Mouse (Mus musculus) midbrain, embryonic 10.5 days (tissue): ENCODE results near the gene Rcan2. TPM values are rescaled to one million over a fixed set of nuclear protein-coding genes. Genes with fewer than 3 reads are reported as not detected.
"Not testable (repeated sequence)": the region's sequence is repeated elsewhere in the genome, so short reads cannot be mapped to it uniquely, and the experiment has no call there.

Experiments
- DNase-seq: peaks from one replicate; pipeline ENCODE4 v3.0.0-alpha.2; 2017; ENCODE audit warnings: low spot score
- H3K27ac ChIP-seq: fragments of 300-500 bp; sonication (generic); replicated peaks from 2 replicates; pipeline ENCODE4 v1.5.1; 2016; ENCODE audit warnings: mild to moderate bottlenecking
- H3K27me3 ChIP-seq: fragments of 300-500 bp; sonication (generic); 2 replicates; pipeline ENCODE4 v1.6.1; 2016; ENCODE audit warnings: low read depth, mild to moderate bottlenecking; ENCODE audit not compliant: poor library complexity, severe bottlenecking
- H3K36me3 ChIP-seq: fragments of 300-500 bp; sonication (generic); 2 replicates; pipeline ENCODE4 v1.6.1; 2016; ENCODE audit warnings: mild to moderate bottlenecking, moderate library complexity
- H3K4me1 ChIP-seq: fragments of 300-500 bp; sonication (generic); 2 replicates; pipeline ENCODE4 v1.6.1; 2016
- H3K4me3 ChIP-seq: fragments of 300-500 bp; sonication (generic); 2 replicates; pipeline ENCODE4 v1.5.1; 2016; ENCODE audit warnings: mild to moderate bottlenecking, moderate library complexity
- H3K9me3 ChIP-seq: fragments of 300-500 bp; sonication (generic); replicated peaks from 2 replicates; pipeline ENCODE4 v1.6.1; 2016; ENCODE audit warnings: mild to moderate bottlenecking
- WGBS: fragments of 180-500 bp; shearing (Covaris S2); methylation state at CpG from one replicate; pipeline ENCODE4 v1.1.7; 2016; 5-methylcytosine and 5-hydroxymethylcytosine counted together
- polyA plus RNA-seq: library from polyadenylated mRNA; unstranded; fragments of >200 nt; fragmentation: Nextera tagmentation; extraction: Ambion mirVana; gene quantifications from 2 replicates; pipeline ENCODE4 v1.2.1, GENCODE M21; 2016

Gene Rcan2
- polyA plus RNA-seq, 1 experiment from 2014 or later = 5.6 TPM

DNA sequence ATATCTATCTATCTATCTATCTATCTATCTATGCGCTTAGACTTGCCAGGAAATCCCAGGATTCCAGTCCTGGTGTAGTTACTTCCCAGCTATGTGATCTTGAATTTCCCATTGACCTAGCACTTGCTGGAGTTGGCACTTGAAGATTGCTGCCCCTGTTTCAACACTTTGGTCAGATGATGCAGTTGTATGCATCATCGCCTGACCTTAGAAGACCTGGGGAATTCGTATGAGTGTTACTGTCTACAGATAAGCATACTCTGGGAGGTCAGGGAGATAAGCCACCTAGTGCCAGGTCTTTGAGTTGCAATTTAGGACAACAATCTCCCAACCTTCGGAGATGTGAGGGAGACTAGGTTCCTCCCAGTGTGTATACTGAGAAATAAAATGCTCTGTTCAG, 5.7 kb downstream of the Rcan2 start:
- peaks cover 5% of the 10 kb centered on the region for H3K4me1 ChIP-seq
- H3K9me3 ChIP-seq = no peaks in the 10 kb centered on the region
- WGBS = 77% methylated on average over 4 of the region's 4 CpGs
- H3K4me3 ChIP-seq = no peak overlapping the region
- H3K27me3 ChIP-seq = peaks cover 20% of the 10 kb centered on the region
- DNase-seq = no peak
- H3K36me3 ChIP-seq = no peaks in the 10 kb centered on the region
- H3K27ac ChIP-seq = no peak overlapping the region

DNA sequence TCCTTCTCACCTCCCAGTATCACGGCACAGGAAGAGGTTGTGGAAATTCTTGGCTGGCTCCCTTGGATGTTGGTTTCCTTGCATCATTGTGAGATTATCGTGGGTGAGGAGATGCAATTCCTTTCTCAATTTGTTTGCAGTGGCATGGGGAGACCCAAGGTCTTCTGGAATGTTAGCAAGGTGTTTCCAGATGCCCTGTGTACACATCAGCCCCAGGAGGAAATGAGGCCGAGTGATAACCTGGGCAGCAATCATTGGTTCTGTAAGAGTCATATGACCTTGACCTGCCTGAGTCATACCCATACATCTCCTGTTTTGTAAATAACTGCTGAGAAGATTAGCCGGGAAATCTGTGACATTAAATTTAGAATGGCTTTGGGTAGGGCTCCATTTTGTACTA, 10.3 kb downstream of the Rcan2 start:
- DNase-seq = no peak
- H3K9me3 ChIP-seq = no peaks in the 10 kb centered on the region
- H3K36me3 ChIP-seq = no peaks in the 10 kb centered on the region
- no peaks in the 10 kb centered on the region for H3K27me3 ChIP-seq
- H3K4me1 ChIP-seq = no peaks in the 10 kb centered on the region
- WGBS = 81% methylated on average over 4 of the region's 4 CpGs
- H3K27ac ChIP-seq = no peak overlapping the region
- H3K4me3 ChIP-seq = no peak overlapping the region

DNA sequence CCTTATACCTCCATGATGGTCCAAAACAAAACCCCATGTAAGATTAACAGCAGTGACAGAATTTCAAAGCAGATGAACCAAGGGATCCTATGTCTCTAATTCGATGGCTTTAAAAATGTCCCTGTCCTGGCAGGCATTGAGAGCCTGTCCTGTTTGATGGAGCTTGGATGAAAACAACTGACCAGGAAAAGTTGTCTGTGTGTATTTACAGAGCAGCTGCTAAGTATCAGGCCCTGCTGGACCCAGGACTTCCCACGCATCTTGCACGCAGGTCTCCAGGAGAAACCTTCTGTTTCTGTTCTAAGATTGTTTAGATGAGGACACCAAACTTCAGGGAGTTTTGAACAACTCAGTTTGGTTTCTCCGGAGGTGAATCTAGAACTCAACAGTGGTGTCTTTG, 14.2 kb downstream of the Rcan2 start:
- no peaks in the 10 kb centered on the region for H3K27me3 ChIP-seq
- H3K4me1 ChIP-seq = no peaks in the 10 kb centered on the region
- 88% methylated on average over 4 of the region's 4 CpGs for whole genome bisulfite sequencing
- H3K27ac ChIP-seq = no peak overlapping the region
- no peak overlapping the region for H3K4me3 ChIP-seq
- H3K9me3 ChIP-seq = no peaks in the 10 kb centered on the region
- no peak for DNase-seq
- no peaks in the 10 kb centered on the region for H3K36me3 ChIP-seq

DNA sequence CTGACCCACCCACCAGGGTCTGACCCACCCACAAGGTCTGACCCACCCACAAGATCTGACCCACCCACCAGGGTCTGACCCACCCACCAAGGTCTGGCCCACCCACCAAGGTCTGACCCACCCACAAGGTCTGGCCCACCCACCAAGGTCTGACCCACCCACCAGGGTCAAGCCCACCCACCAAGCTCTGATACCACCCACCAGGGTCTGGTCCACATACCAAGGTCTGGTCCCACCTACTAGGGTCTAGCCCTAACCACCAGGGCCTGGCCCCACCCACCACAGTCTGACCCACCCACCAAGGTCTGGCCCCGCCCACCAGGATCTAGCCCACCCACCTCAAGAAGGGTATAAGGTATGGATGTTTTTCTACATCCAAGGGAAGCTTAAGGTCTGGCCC, 15.3 kb downstream of the Rcan2 start:
- Histone ChIP-seq H3K9me3 (no peaks in the 10 kb centered on the region), H3K4me1 (no peaks in the 10 kb centered on the region), H3K36me3 (no peaks in the 10 kb centered on the region), H3K27ac (no peak overlapping the region), H3K4me3 (no peak overlapping the region), H3K27me3 (no peaks in the 10 kb centered on the region)
- DNase-seq = no peak
- WGBS = 80% methylated on average over 1 of the region's 1 CpGs

DNA sequence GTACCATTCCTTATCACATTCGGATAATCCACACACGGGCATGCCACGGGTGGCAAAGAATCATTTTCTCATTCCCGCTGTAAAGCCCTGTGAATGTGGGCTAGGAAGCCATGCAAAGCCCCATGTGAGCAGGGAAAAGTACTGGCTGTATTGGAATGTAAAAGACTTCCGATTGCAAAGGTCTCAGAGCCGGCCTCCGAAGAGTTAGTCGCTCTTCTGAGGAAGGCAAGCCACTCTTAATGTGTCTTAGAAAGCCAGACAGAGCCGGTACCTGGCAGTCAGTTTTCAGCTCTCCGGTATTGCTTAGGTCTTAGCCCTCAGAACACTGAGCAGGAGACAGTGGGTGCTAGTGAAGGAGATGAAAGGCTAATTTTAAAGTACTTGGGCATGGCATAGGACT, 16.0 kb downstream of the Rcan2 start:
- Histone ChIP-seq H3K36me3 (no peaks in the 10 kb centered on the region), H3K27ac (no peak overlapping the region), H3K4me3 (no peak overlapping the region), H3K27me3 (no peaks in the 10 kb centered on the region), H3K9me3 (no peaks in the 10 kb centered on the region), H3K4me1 (0 out of 2 replicates have a peak, but pooled peaks cover under 1% of the 10 kb centered on the region)
- no peak for DNase-seq
- 87% methylated on average over 10 of the region's 10 CpGs for WGBS

DNA sequence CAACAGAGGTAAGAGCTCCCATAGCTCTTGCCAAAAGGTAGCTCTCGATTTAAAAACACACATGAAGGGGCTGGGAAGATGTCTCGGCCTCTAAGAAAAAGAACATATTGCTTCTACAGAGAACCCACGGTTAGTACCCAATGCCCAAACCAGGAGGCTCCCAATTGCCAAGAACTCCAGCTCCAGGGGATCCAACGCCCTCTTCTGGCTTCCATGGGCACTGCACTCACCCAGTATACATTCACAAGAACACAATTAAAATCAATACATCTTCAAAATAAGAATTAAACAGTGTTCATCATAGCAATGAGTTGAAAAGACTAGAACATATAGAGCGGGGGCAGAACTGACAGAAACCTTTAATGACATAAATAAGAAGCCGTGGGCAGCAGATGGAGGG, 17.2 kb downstream of the Rcan2 start:
- Histone ChIP-seq H3K9me3 (no peaks in the 10 kb centered on the region), H3K4me3 (no peak overlapping the region), H3K4me1 (0 out of 2 replicates have a peak, but pooled peaks cover 7% of the 10 kb centered on the region), H3K36me3 (no peaks in the 10 kb centered on the region), H3K27ac (no peak overlapping the region), H3K27me3 (no peaks in the 10 kb centered on the region)
- no peak for DNase-seq
- 80% methylated on average over 6 of the region's 6 CpGs for WGBS

DNA sequence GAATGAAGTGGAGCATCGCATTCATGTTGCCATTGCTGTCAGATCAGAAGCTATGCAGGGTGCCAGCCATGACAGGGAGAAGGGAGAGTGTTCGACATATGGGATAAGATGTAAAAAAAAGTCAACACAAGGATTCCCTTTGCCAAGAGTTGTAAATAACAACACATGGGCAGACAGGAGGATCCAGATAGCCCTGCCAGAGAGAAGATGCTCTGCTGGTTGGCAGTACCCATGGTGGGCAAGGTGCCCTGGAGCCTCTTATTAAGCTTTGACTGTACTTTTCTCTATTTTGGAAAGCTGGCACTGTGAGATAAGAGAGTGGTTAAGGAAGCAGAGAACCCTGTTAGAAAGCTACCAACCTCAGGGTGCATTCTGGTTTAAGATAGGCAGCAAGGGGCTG, 19.8 kb downstream of the Rcan2 start:
- H3K4me3 ChIP-seq = no peak overlapping the region
- H3K36me3 ChIP-seq = no peaks in the 10 kb centered on the region
- H3K27me3 ChIP-seq = no peaks in the 10 kb centered on the region
- WGBS = 92% methylated on average over 2 of the region's 2 CpGs
- peaks cover 11% of the 10 kb centered on the region; the same call in 1 of the 2 replicates for H3K4me1 ChIP-seq
- no peaks in the 10 kb centered on the region for H3K9me3 ChIP-seq
- DNase-seq = no peak
- no peak overlapping the region for H3K27ac ChIP-seq

DNA sequence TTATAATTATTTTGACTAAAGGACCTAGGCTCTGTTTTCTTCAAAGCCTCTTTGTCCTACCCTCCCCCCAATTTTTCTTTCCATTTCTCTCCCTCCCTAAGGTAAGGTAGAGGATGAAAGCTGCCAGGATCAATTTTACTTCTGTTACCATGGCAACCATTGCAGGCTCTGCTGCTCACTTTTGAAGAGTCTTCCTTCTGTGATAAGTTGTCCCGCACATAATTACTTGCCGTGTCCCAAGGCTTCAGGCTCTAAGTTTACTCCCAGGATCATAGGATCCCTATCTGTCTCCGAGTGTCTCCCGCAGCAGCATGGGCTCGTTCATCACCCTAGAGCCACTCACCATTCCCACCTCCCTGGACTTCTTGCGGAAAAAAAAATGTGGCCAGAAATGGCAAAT, 21.1 kb downstream of the Rcan2 start:
- no peaks in the 10 kb centered on the region for H3K36me3 ChIP-seq
- 79% methylated on average over 6 of the region's 6 CpGs for WGBS
- DNase-seq = no peak
- peaks cover 11% of the 10 kb centered on the region; the same call in 1 of the 2 replicates for H3K4me1 ChIP-seq
- H3K27ac ChIP-seq = no peak overlapping the region
- no peaks in the 10 kb centered on the region for H3K9me3 ChIP-seq
- no peak overlapping the region for H3K4me3 ChIP-seq
- no peaks in the 10 kb centered on the region for H3K27me3 ChIP-seq

DNA sequence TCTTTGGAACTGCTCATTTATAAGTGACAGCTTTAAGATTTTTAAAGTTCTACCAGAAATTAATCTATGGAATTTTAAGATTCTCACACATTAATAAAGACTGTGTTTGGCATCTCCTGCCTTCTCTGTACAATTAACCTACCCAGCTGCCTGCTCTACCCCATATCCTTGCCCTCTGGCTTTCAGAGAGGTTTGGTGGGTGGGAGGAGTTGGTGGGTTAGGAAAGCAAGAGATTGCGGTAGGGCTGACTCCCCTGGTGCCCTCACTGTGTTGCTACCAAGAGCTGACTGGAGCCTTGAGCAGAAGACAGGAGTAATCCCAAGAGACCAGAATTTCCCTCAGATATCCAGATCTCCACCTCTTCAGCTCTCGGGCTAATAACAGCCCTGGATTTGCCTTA, 21.5 kb downstream of the Rcan2 start:
- Histone ChIP-seq H3K27me3 (no peaks in the 10 kb centered on the region), H3K27ac (no peak overlapping the region), H3K36me3 (no peaks in the 10 kb centered on the region), H3K9me3 (no peaks in the 10 kb centered on the region), H3K4me3 (no peak overlapping the region), H3K4me1 (peaks cover 11% of the 10 kb centered on the region; the same call in 1 of the 2 replicates)
- DNase-seq = no peak
- 87% methylated on average over 2 of the region's 2 CpGs for WGBS

DNA sequence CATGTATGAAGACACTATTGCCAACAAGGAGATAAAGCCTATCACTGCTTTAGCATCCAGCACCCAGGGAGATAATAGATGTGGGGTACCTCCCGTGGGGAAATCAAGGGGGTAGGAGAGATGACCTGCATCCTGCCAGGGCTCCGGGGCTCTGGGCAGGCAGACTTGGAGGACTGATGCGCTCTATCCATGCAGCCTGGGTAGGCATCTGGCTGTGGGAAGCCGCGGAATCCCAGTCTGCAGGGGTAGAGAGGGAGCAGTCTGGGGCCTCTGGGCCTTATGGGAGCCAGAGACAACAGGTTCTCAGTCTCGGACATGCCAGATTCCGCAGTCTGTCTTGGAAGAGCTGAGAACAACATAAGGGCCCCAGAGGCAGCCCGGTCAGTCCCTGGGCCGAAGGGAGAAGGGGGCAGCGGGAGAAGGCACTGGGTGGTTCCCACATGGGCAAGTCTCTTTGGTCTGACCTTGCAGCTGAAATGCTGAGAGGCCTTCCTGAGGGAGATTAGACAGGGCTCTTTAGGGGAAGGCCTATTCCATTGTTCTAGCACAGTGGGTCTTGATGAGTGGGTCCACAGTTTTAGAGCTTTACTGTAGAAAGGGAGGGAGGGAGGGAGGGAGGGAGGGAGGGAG, 23.7 kb downstream of the Rcan2 start:
- Histone ChIP-seq H3K4me1 (peaks cover 11% of the 10 kb centered on the region; the same call in 1 of the 2 replicates), H3K27me3 (no peaks in the 10 kb centered on the region), H3K9me3 (no peaks in the 10 kb centered on the region), H3K4me3 (no peak overlapping the region), H3K27ac (no peak overlapping the region), H3K36me3 (no peaks in the 10 kb centered on the region)
- no peak for DNase-seq
- 78% methylated on average over 10 of the region's 10 CpGs for whole genome bisulfite sequencing

DNA sequence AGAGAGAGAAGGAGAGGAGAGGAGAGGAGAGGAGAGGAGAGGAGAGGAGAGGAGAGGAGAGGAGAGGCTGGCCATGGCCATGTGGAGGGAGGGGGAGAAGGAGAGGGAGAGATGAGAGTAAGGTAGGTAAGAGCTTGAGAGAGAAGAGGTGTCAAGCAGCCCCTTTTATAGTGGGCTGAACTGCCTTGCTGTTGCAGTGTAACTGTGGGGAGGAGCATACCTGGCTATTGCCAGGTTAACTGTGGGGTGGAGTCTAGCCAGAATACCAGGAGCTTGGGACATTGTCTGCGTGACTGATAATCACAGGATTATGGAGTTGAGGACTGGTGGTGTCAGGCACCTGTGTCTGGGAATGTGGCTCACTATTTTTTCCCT, 24.2 kb downstream of the Rcan2 start:
- H3K27ac ChIP-seq, DNase-seq, H3K27me3 ChIP-seq, H3K9me3 ChIP-seq, H3K36me3 ChIP-seq, H3K4me3 ChIP-seq: not testable (repeated sequence)
- 55% methylated on average over 1 of the region's 1 CpGs for WGBS
- H3K4me1 ChIP-seq = peaks cover 11% of the 10 kb centered on the region; the same call in 1 of the 2 replicates

DNA sequence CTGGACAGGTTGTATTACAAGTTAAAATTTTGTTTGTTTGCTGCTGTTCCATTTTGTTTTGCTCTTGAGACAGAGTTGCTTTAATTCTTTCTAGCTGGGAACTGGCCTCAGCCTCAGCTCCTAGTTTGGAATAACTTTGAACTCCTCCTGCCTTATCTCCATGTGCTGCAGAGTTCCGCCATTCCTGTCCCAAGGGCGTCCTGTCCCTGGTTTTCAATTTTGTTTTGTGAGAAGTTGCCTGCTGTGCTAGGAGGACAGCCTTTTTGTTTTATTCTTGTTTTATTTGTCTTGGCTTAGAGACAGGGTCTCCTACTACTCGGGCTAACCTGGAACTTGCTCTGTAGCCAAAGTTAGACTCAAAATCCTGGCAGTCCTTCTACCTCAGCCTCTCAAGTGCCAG, 26.1 kb downstream of the Rcan2 start:
- 59% methylated on average over 3 of the region's 3 CpGs for WGBS
- Histone ChIP-seq H3K4me1 (peaks cover 9% of the 10 kb centered on the region; the same call in 1 of the 2 replicates), H3K36me3 (no peaks in the 10 kb centered on the region)

DNA sequence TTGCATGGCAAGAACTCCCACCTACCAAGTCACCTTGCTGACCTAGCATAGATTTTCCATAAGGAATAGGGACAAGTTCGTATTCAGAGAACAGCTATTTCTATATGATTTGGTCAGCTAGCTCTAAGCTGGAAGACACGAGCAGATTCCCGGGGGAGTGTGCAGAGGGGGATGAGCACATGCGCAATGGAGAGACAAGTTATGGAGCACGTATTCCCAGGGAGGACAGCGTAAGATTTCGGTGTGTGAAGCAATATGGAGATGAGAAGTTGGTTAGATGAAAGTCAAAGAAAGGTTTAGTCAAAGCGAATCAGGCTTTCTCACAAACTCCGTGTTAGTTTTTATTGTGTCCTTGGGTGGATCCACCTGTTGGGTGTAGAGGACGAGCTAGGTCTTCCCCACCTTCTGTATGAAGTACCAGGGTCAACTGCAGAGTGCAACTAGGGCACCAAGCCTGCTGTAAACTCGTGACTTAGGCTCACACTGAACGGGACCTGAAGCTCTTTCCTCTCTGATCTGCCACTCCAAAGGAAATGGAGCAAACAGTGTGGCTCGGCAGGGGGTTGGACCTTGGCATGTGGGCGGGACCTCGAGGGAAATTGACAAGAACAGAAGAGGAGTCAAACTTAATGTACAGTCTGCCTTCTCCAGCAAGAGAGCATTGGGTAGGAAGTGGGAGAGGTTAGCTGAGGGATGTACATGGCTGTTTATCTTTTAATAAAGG, 31.4 kb downstream of the Rcan2 start:
- no peaks in the 10 kb centered on the region for H3K4me1 ChIP-seq
- no peaks in the 10 kb centered on the region for H3K9me3 ChIP-seq
- no peaks in the 10 kb centered on the region for H3K27me3 ChIP-seq
- H3K36me3 ChIP-seq = no peaks in the 10 kb centered on the region
- DNase-seq = no peak
- H3K4me3 ChIP-seq = no peak overlapping the region
- H3K27ac ChIP-seq = no peak overlapping the region
- 77% methylated on average over 15 of the region's 15 CpGs for WGBS

More for the DNA sequence above, 26.1 kb downstream of the Rcan2 start:
- Histone ChIP-seq H3K27ac (no peak overlapping the region), H3K4me3 (no peak overlapping the region), H3K27me3 (no peaks in the 10 kb centered on the region), H3K9me3 (no peaks in the 10 kb centered on the region)
- DNase-seq = no peak
